Mouse (Mus musculus): Measurements from ENCODE around the gene Smad9.

Smad9 gene

DNA sequence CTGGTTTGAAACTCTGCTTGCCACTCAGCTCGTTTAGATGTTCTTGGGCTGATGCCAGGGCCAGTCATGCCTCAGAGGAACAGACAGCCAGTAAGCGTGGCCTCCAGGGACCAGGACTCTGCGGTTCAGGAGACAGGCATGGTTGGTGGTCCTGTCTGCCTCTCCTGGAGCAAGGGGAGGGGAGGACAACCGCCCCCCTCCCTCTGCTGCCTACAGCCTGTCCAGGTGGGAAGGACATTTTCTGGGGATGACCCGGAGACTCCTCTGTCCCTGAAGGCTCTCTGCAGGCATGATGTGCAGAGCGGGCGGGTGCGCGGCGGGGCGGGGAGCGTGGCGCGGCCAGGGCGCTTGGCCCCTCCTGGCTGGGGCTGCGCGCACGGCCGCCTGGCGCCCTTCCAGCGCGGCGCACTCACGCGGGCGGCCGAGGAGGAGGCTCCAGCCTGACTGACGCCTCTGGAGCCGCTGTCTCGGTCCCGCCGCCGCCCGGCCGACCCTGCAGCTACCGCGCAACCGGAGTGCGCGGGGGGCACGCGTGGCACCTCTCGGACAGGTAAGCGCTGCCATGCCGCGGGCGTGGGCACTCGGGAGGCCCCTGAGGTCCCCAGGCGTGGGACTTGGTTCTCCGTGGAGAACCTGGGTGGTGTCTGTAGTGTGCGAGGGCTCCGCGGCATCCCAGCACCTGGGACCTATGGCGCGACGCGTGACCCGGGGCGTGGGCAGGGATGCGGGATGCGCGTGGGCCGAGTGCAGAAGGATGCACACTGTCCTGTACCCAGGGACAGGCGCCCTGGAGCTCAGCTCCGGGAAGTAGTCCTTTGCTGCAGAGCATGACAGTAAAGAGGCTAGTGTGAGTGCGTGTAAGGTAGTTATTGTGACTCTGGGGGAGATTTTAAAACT is at the start of gene Smad9:
Smad9 (plus strand) TSS at position 438 of the 897 bp plus-strand sequence.
- DNase-seq (ENCODE audit: low read depth, low spot score), result no peak

- DNase-seq (ENCODE audit: low read depth, low spot score), result no peak
Measured at GRCm38 (mm10) chr3:54708972-54709371, 46.4 kb upstream of the Smad9 start.

- no peak for DNase-seq (ENCODE audit: low read depth, low spot score)
Measured at GRCm38 (mm10) chr3:54714253-54714652, 41.1 kb upstream of the Smad9 start, which contains the start of gene Gm21958. Gene Gm21958, minus strand, starts transcription at chr3:54714353.

DNA sequence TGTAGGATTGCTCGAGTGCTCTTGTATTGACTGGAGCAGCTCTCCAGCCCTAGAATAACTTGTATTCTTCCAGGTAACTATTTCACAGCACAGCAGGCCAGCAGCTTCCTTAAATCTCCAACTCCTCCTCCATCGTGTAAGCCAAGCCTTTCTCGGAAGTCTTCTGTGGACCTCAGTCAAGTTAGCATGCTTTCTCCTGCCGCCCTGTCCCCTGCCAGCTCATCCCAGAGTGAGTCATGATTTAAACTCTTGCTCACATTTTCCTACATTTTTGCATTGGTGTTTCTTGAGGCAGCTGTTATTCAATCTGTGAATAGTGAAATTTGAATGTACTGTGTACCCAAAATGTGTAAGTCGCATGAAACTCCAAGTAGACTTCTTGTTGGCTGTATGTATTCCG is 39.9 kb upstream of the Smad9 start:
- DNase-seq (ENCODE audit: low read depth, low spot score), result no peak

GRCm38 (mm10) chr3:54717348-54717747 is 38.0 kb upstream of the Smad9 start:
- DNase-seq (ENCODE audit: low read depth, low spot score), result no peak

DNA sequence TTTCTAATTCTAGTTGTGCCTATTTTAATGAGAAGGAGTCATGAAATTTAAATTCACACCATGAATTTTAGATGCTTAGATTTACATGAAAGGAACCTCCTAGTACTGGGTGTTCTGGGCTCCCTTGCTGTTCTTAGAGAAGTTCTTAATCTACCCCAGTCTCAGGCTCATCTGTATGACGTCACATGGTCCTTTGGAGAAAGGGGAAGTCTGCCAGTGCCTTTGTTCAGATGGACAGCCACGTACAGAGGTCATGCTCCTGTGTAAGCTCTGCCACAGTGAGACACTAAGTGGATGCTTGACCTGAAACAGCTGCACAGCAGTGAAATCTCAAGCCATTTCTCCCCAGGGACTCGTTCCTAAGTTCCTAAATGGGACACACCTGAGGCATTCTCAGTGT is 36.4 kb upstream of the Smad9 start:
- DNase-seq (ENCODE audit: low read depth, low spot score), result no peak

- DNase-seq (ENCODE audit: low read depth, low spot score), result no peak
Measured at GRCm38 (mm10) chr3:54723741-54724500, 31.5 kb upstream of the Smad9 start.

- DNase-seq (ENCODE audit: low read depth, low spot score), result no peak
Measured at GRCm38 (mm10) chr3:54725344-54725743, 30.0 kb upstream of the Smad9 start.

DNA sequence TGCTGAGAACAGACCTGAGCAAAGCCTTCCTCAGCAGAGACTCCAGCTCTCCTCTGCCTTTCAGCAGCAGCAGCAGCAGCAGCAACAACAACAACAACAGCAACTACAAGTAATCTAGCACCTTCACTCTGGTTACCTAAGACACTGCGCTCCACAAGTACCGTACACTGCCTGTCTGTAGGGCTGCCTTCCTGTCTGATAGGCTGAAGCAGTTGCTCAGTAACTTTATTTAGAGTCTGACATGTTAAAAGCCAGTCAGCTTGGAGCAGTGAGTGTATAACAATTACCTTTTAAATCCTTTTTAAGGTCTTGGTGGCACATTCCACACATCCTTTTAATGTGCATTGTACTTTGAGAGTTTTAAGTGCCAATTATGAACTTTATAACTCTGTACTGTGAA is 27.8 kb upstream of the Smad9 start:
- DNase-seq (ENCODE audit: low read depth, low spot score), result no peak

DNA sequence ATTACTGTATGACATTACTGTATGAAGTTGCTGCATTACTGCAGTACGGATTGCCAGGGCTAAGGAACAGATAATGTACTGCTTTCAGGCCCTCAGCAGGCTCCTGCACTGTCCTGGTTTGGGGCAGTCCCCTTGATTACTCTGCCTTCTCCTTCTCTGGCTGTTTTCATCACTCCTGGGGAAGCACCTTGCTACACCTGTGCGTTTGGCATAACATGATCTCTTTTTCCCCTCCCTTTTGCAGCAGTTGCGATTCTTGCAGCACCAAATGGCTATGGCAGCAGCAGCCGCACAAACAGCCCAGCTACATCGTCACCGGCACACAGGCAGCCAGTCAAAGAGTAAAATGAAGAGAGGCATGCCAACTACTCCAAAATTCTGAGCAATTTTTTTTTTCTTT is 27.3 kb upstream of the Smad9 start:
- no peak for DNase-seq (ENCODE audit: low read depth, low spot score)

- DNase-seq (ENCODE audit: low read depth, low spot score), result no peak
Measured at GRCm38 (mm10) chr3:54731626-54732150, 23.7 kb upstream of the Smad9 start.

GRCm38 (mm10) chr3:54732371-54732770 is 23.0 kb upstream of the Smad9 start:
- no peak for DNase-seq (ENCODE audit: low read depth, low spot score)

DNA sequence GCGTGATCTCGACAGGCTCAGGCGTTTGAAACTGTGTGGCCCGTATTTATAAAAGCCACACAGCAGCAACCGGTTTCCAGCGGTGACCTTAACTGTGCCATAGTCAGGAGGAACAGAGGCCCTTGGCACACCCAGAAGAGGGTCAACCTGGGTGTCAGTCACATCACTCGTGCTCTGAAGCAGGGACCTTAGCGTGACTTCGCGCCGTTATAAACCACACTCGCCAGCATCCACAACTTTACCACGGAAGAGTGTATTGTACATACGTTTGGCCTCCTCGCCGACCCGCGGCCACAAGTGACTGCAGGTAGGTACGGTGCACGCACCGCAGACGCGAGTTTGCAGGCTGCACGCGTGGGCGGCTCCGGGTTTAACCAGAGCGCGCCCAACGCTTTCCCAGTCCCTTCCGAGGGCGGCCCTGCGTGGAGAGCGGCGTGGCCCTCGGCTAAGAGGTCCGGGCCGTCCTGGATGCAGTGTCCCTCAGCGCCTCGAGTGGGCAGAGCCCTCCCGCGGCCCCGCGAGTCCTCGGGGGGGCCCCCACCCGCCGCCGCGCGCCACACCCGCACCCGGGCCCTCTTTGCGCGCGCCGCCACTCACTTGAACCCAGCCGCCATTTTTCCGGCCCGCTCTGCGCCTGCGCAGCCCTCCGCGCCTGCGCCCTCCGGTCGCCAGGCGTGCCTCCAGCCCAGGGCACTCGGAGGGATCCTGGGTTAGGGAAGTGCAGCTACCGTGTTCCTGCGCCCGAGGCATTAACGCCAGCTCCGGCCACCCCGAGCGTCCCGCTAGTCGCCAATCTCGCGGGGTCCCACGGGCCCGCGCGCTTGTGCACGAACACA is 20.8 kb upstream of the Smad9 start:
- DNase-seq (ENCODE audit: low read depth, low spot score), result peak; percentile 78

- DNase-seq (ENCODE audit: low read depth, low spot score), result peak; percentile 60
Measured at GRCm38 (mm10) chr3:54735247-54736046, 19.9 kb upstream of the Smad9 start, which contains the start of the genes Exosc8 and Alg5. Gene Exosc8, minus strand, starts transcription at chr3:54735393. Gene Alg5, plus strand, starts transcription at chr3:54735539.

GRCm38 (mm10) chr3:54736101-54736927 is 19.1 kb upstream of the Smad9 start:
- DNase-seq (ENCODE audit: low read depth, low spot score), result no peak

DNA sequence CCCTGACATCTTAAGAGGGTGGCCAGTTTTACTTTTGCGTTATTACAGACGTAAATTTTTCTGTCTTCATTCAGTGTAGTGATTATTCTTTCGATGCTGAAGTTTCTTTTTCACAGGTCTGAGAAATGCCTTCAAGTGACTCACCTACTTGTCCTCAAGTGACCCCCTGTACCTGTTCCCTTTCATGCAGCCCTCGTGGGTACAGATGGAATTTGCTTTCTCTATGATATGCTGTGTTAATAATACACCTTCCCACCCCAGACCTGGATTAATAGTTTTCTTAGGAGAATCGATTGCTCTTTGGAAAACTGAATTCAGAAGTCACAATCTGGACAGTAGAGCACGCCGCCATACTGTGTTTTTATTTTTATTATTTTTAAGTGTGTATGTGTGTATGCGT is 18.1 kb upstream of the Smad9 start:
- no peak for DNase-seq (ENCODE audit: low read depth, low spot score)

DNA sequence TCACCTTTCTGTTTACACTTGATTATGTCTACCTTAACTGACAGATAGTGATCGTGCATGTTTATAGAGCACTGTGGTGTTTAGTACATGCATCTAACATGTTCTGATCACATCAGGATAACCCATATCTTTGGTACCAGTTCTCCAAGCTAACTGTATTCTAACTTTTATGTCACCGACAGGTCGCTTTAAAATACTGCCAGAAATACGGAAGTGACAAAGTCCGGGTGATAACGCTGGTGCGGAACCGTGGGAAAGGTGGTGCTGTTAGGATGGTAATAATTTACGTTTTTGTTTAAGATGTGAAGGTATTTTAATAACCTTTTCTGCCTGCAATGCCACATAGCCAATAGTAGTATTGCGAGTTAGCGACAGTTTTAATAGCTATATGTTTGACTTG is 13.4 kb upstream of the Smad9 start:
- no peak for DNase-seq (ENCODE audit: low read depth, low spot score)

DNA sequence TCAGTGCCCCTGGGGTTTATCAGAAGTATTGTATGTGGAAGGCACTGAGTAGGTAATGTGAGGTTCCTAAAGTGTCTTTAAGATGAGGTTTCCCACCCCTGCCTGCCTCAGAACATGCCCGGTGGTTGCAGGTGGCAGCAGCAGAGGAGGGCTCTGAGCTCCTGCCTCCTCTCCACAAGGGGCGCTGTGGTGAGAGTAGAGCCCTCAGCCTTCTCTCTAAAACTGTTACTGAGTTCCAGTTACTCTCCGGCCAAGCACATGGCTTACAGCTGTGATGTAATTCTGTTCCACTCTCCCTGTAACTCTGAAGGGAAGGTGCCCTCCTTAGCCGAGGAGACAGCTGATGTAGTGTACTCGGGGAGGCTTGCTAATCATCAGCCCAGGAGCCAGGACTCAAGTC is 9.6 kb upstream of the Smad9 start:
- no peak for DNase-seq (ENCODE audit: low read depth, low spot score)

GRCm38 (mm10) chr3:54753411-54753810 is 2.0 kb upstream of the Smad9 start:
- DNase-seq (ENCODE audit: low read depth, low spot score), result no peak

DNA sequence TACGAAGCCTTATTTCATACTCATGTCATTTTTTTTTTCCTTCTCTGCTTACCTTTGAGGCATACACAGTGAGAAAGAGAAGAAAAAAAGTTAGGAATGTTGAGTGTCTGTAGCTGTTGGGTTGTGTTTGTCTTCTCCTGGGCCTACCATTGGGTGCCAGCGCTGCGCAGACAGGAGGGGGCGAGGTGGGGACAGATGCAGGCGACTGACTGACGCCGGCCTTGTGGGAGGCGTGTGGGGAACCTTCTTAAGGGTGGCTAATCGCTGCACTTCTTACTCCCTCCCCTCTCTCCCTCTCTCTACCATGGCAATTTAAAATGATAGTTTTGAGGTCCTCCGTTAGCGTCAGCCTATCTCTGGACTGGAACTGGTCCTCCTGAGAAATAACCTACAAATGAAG is 676 bp downstream of the Smad9 start:
- DNase-seq (ENCODE audit: low read depth, low spot score), result no peak
